ENCODE assay signal across 8 mouse cellular contexts in the genomic region with DNA sequence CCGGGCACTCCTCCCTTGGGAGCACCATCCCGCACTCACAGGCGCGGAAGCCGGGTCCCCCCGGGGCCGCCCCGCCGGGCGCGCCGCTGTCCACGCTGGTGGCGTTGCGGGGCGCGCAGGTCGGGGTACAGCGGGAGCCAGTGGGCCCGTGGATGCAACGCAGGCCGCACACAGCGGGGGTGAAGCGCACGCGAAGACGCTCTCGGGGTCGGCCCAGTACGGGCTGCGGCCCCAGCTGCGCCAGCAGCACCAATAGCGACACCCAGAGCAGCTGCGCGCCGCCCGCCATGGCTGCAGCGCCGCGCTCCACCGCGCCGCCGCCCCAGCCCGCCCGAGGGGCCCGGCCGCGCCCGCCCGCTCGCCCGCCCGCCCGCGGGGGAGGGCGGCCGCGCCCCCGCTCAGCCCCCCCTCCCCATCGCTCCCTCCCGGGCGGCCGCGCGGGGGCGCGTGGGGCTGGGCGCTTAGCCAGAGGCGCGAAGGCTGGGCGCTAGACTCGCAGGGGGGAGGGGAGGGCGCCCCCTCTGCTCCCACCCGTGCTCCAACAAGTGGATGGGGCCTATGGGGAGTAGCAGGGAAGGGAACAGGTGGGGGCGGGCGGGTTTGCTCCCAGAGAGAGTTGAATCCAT. TPM values are rescaled to one million over a fixed set of nuclear protein-coding genes. Genes with fewer than 3 reads are reported as not detected.
A peak's percentile ranks its signal among the peaks of the same experiment; 100 is the strongest.
DNase-seq lines count a peak whose midpoint lies in the region; ATAC-seq and TF ChIP-seq lines count a peak whose summit lies in the region.

No protein-coding gene starts in this region.

- no peak overlapping the region for H3K27ac ChIP-seq in embryonic facial prominence, embryonic 12.5 days
- H3K27ac ChIP-seq in liver, embryonic 14.5 days = no peak overlapping the region
- peak overlapping the region; percentile 98 for H3K27ac ChIP-seq in stomach, embryonic 16.5 days (ENCODE audit: low read length)

- peak overlapping the region; percentile 53 for H3K4me3 ChIP-seq in embryonic facial prominence, embryonic 12.5 days
- H3K4me3 ChIP-seq in liver, embryonic 14.5 days (ENCODE audit: insufficient read depth in 1 of 2, low read depth in 2 of 2, low read length in 2 of 2) = peak overlapping the region in 1 of 2 experiments; percentile 35; a peak in 2 of 4 replicates
- peak overlapping the region; percentile 75 for H3K4me3 ChIP-seq in stomach, embryonic 16.5 days (replicated peaks; ENCODE audit: low read length)

- H3K9ac ChIP-seq in embryonic facial prominence, embryonic 12.5 days = peak overlapping the region; percentile 65
- H3K9ac ChIP-seq in liver, embryonic 14.5 days (replicated peaks) = no peak overlapping the region
- peak overlapping the region; percentile 96 for H3K9ac ChIP-seq in stomach, embryonic 16.5 days (ENCODE audit: low read length)

- TF ChIP-seq CTCF in liver, embryonic 14.5 days (IDR thresholded peaks at IDR 0.05; ENCODE audit: low read depth) = no peak

- no peak for TF ChIP-seq EP300 in liver, embryonic 14.5 days (IDR thresholded peaks at IDR 0.05; ENCODE audit: low read depth)

- peak overlapping the region; percentile 91 for H3K4me2 ChIP-seq in embryonic facial prominence, embryonic 12.5 days (replicated peaks)
- H3K4me2 ChIP-seq in liver, embryonic 14.5 days (ENCODE audit: low read depth) = peak overlapping the region; percentile 43
- peak overlapping the region; percentile 85 for H3K4me2 ChIP-seq in stomach, embryonic 16.5 days (ENCODE audit: low read depth, low read length)

- ATAC-seq in embryonic facial prominence, embryonic 12.5 days (ENCODE audit: insufficient number of reproducible peaks, insufficient read depth, low FRiP score, low TSS enrichment) = no peak
- ATAC-seq in liver, embryonic 14.5 days (ENCODE audit: insufficient read depth) = no peak
- no peak for ATAC-seq in stomach, embryonic 16.5 days (ENCODE audit: insufficient read depth, low FRiP score)

- no peaks in the 10 kb centered on the region for H3K9me3 ChIP-seq in embryonic facial prominence, embryonic 12.5 days
- H3K9me3 ChIP-seq in liver, embryonic 14.5 days (ENCODE audit: control insufficient read depth, low read length) = no peaks in the 10 kb centered on the region
- no peaks in the 10 kb centered on the region for H3K9me3 ChIP-seq in stomach, embryonic 16.5 days (replicated peaks; ENCODE audit: control insufficient read depth, low read length)

- under 1% methylated on average over 65 of the region's 77 CpGs for WGBS in embryonic facial prominence, embryonic 12.5 days
- 1% methylated on average over 54 of the region's 77 CpGs for WGBS in liver, embryonic 14.5 days (ENCODE audit: insufficient replicate concordance)
- WGBS in stomach, embryonic 16.5 days = under 1% methylated on average over 66 of the region's 77 CpGs

- no peaks in the 10 kb centered on the region for H3K36me3 ChIP-seq in embryonic facial prominence, embryonic 12.5 days
- H3K36me3 ChIP-seq in liver, embryonic 14.5 days (replicated peaks; ENCODE audit: control insufficient read depth, insufficient read depth, low read depth) = no peaks in the 10 kb centered on the region
- no peaks in the 10 kb centered on the region for H3K36me3 ChIP-seq in stomach, embryonic 16.5 days (ENCODE audit: control insufficient read depth, insufficient read depth, low read length)

- H3K4me1 ChIP-seq in embryonic facial prominence, embryonic 12.5 days = peaks cover 63% of the 10 kb centered on the region
- H3K4me1 ChIP-seq in liver, embryonic 14.5 days (replicated peaks; ENCODE audit: control insufficient read depth in 2 of 2, insufficient read depth in 2 of 2, low read length in 1 of 2) = peaks cover 0 to 10% of the 10 kb centered on the region in 2 experiments; a peak in 1 of 4 replicates
- peaks cover 62% of the 10 kb centered on the region for H3K4me1 ChIP-seq in stomach, embryonic 16.5 days (ENCODE audit: control insufficient read depth, insufficient read depth, low read length)

- peaks cover 78% of the 10 kb centered on the region for H3K27me3 ChIP-seq in embryonic facial prominence, embryonic 12.5 days
- peaks cover 99% of the 10 kb centered on the region for H3K27me3 ChIP-seq in liver, embryonic 14.5 days (ENCODE audit: control insufficient read depth, insufficient read depth, low read length)
- peaks cover 18% of the 10 kb centered on the region for H3K27me3 ChIP-seq in stomach, embryonic 16.5 days (ENCODE audit: control insufficient read depth, insufficient read depth, low read length)

- peak; percentile 66 for DNase-seq in retina, postnatal 1 day
- no peak for DNase-seq in retina, embryonic 14.5 days (ENCODE audit: low spot score)
- peak; percentile 72 for DNase-seq in heart, postnatal 4 days
- DNase-seq in liver, embryonic 14.5 days (ENCODE audit: low read depth in 3 of 3, low spot score in 3 of 3) = no peak
- DNase-seq in urinary bladder, postnatal 10 days (ENCODE audit: low spot score) = no peak
- DNase-seq in right cerebral cortex, adult 18-20 months = no peak

RNA-seq across cellular contexts. Expression of gene Ltbp4, which starts 4.1 kb away (rescaled TPM):
- polyA plus RNA-seq in embryonic facial prominence, embryonic 12.5 days (2016; fragmentation: Nextera tagmentation; extraction: Ambion mirVana) = 15.9 and 16.8 TPM in 2 replicates
- total RNA-seq in heart, postnatal 4 days (2021) = 100 to 1,000 TPM; 238 to 255 TPM
- 5.2 and 5.5 TPM in 2 replicates for polyA plus RNA-seq in liver, embryonic 14.5 days (2012; rRNA removed)
- 2.5 and 3.0 TPM in 2 replicates for polyA plus RNA-seq in liver, embryonic 14.5 days (2014; fragmentation: Nextera tagmentation; extraction: Ambion mirVana)
- 170 and 202 TPM in 2 replicates for polyA plus RNA-seq in stomach, embryonic 16.5 days (2015; fragmentation: Nextera tagmentation; extraction: Ambion mirVana)

RNA-seq across cellular contexts. Expression of gene Shkbp1, which starts 22.4 kb away (rescaled TPM):
- polyA plus RNA-seq in embryonic facial prominence, embryonic 12.5 days (2016; fragmentation: Nextera tagmentation; extraction: Ambion mirVana) = 75.8 and 83.2 TPM in 2 replicates
- total RNA-seq in heart, postnatal 4 days (2021) = 10 to 100 TPM; 18.4 to 19.8 TPM
- 19.1 and 24.7 TPM in 2 replicates for polyA plus RNA-seq in liver, embryonic 14.5 days (2012; rRNA removed)
- 11.8 and 15.1 TPM in 2 replicates for polyA plus RNA-seq in liver, embryonic 14.5 days (2014; fragmentation: Nextera tagmentation; extraction: Ambion mirVana)
- 41.0 and 41.7 TPM in 2 replicates for polyA plus RNA-seq in stomach, embryonic 16.5 days (2015; fragmentation: Nextera tagmentation; extraction: Ambion mirVana)

RNA-seq across cellular contexts. Expression of gene Gm20479, which starts 23.8 kb away (rescaled TPM):
- 0.58 and 0.94 TPM in 2 replicates for polyA plus RNA-seq in embryonic facial prominence, embryonic 12.5 days (2016; fragmentation: Nextera tagmentation; extraction: Ambion mirVana)
- 1 to 10 TPM in 1 of 2 experiments, not detected in 1; 3.7 TPM for total RNA-seq in heart, postnatal 4 days (2021)
- polyA plus RNA-seq in liver, embryonic 14.5 days (2012; rRNA removed) = 0.09 and 0.40 TPM in 2 replicates
- not detected in 2 replicates for polyA plus RNA-seq in liver, embryonic 14.5 days (2014; fragmentation: Nextera tagmentation; extraction: Ambion mirVana)
- 3.0 TPM in 1 of 2 replicates, not detected in the other for polyA plus RNA-seq in stomach, embryonic 16.5 days (2015; fragmentation: Nextera tagmentation; extraction: Ambion mirVana)

Comparison
In these comparisons a context has a peak if more than half of its experiments do, and no peak if none do; other contexts are left out.
1. DNase-seq: peak in retina, postnatal 1 day (single experiment) and heart, postnatal 4 days (single experiment); none in retina, embryonic 14.5 days (single experiment), liver, embryonic 14.5 days (0 of 3), urinary bladder, postnatal 10 days (single experiment) and right cerebral cortex, adult 18-20 months (single experiment).
2. Peak in every context shown above with its lines, with median percentiles within 50 percentile points of each other: H3K4me2 ChIP-seq.